19 mouse cellular contexts compared by ENCODE assay signal in genomic region chr11:69153831-69154230, GRCm38 (mm10). TPM values are rescaled to one million over a fixed set of nuclear protein-coding genes. Genes with fewer than 3 reads are reported as not detected.
"Had no signal": no experiment of that assay in that cellular context is flagged by ENCODE, and none has a peak within 500 bp of the region (broad histone marks: within the 10 kb centered on the region; RNA-seq: fewer than 3 reads in every experiment).

No protein-coding gene starts in this region.

- H3K4me3 ChIP-seq: neural tube, embryonic 15.5 days; stomach, embryonic 15.5 days had no signal

- H3K27ac ChIP-seq: neural tube, embryonic 15.5 days; stomach, embryonic 15.5 days; stomach, postnatal 0 days had no signal

- DNase-seq: retina, postnatal 1 day; right cerebral cortex, adult 18-20 months; right cerebral cortex, postnatal 14 days; right cerebral cortex, postnatal 25 days; right cerebral cortex, postnatal 4 days; spleen, adult 18-20 months; thymus, adult 18-20 months; thymus, adult 2 months; thymus, postnatal 14 days; thymus, postnatal 25 days; thymus, postnatal 36 days; thymus, postnatal 4 days had no signal

RNA-seq across cellular contexts. Expression of gene Alox12b, which starts 3.0 kb away (rescaled TPM):
- total RNA-seq: neutrophil, adult 5-6 weeks had no signal
- polyA plus RNA-seq: small intestine, adult 2 months; spleen, adult 2 months; stomach, embryonic 14.5 days had no signal

RNA-seq across cellular contexts. Expression of gene Aloxe3, which starts 28.1 kb away (rescaled TPM):
- total RNA-seq: neutrophil, adult 5-6 weeks had no signal

RNA-seq across cellular contexts. Expression of gene Alox8, which starts 43.8 kb away (rescaled TPM):
- total RNA-seq: neutrophil, adult 5-6 weeks had no signal
- polyA plus RNA-seq: small intestine, adult 2 months; stomach, embryonic 14.5 days had no signal
